Mouse (Mus musculus) heart, postnatal 14 days (tissue): ENCODE results near the gene Gsdma3. TPM values are rescaled to one million over a fixed set of nuclear protein-coding genes. Genes with fewer than 3 reads are reported as not detected.
"Not testable (repeated sequence)": the region's sequence is repeated elsewhere in the genome, so short reads cannot be mapped to it uniquely, and the experiment has no call there.

Experiments
- DNase-seq, 2 experiments: peaks; one replicate each; pipeline ENCODE4 v3.0.0; 2021 to 2022
- intact Hi-C: fragments of 180-260 bp; cut with DNase I; formaldehyde crosslinking; loops from one replicate; pipeline ENCODE4 v1.15.1; 2025
- total RNA-seq, 2 experiments: library from RNA; stranded (reverse); gene quantifications; 2 replicates each; pipeline ENCODE4 v1.2.3; 2021

Gsdma3 gene
- total RNA-seq, 2 experiments from 2014 or later = 4.4 to 4.5 TPM

DNA sequence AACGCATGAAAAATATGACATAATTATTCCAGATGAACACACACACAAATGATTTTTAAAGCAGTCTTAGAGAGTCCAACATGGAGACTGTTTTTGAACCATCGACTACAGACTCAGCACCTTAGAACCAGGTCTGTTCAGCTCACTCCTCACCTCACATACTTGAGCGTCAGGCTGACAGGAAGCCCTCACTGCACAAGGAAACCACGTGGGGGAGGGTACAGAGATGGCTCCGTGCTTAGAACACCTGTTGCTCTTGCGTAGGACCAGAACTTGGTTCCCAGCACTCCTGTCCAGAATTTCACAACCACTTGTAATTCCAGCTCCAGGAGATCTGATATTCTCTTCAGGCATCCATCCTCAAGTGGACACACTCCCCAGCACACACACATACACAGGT, 31.1 kb upstream of the Gsdma3 start:
- intact Hi-C loops = loop anchor here (5.0 kb wide), 1 partner anchor 138 kb away; no protein-coding TSS in a partner anchor
- DNase-seq = no peak

- no peak for DNase-seq
- intact Hi-C loops = loop anchor here (5.0 kb wide), 1 partner anchor 138 kb away; no protein-coding TSS in a partner anchor
Measured at GRCm38 (mm10) chr11:98595473-98595872, 30.7 kb upstream of the Gsdma3 start.

GRCm38 (mm10) chr11:98595955-98596354, 30.2 kb upstream of the Gsdma3 start:
- no peak for DNase-seq
- intact Hi-C loops = loop anchor here (1.0 to 5.0 kb wide), 2 partner anchors 41 to 139 kb away; no protein-coding TSS in a partner anchor

DNA sequence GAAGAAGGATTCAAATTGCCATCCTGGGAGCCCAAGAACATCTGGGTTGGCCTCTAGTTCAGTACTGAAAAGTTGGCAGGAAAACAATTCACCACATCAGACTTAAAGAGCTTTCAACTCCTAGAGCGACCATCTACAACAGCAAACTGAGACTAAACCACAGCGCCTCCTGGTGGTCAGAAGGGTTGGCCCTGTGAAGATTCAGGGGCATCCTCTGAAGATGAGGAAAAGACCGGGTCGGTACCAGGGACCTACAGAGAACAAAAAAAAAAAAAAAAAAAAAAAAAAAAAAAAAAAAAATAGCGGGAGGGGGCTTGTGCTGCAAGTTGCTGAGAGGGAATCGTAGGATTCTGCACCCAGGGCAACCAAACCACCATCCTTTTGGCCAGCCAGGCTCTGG, 28.8 kb upstream of the Gsdma3 start:
- intact Hi-C loops = loop anchor here (5.0 kb wide), 1 partner anchor 140 kb away; no protein-coding TSS in a partner anchor
- peak; percentile 60 to 76 for DNase-seq

DNA sequence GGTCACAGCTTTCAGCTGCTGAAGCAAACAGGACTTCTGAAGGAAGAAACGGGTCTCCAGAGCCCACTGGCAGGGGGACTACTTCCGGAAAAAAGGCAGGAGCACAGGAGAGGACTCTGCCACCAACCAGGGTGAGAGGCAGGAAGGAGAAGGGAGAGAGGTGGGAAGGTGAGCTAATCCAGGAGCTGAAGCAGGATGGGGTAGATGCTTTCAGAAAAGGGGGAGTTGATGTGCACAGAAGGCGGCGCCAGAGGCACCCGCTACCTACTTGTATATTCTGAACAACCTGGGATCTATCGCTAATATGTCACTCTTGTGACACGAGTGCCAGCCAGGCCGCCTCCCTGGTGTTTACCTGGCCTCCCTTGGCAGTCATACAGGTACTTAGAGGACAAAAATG, 28.2 kb upstream of the Gsdma3 start, which contains the start of gene Lrrc3c:
Lrrc3c (plus strand) TSS at position 301 of the 400 bp plus-strand sequence.
- intact Hi-C loops = loop anchor here (5.0 kb wide), 1 partner anchor 141 kb away; no protein-coding TSS in a partner anchor
- no peak for DNase-seq

DNA sequence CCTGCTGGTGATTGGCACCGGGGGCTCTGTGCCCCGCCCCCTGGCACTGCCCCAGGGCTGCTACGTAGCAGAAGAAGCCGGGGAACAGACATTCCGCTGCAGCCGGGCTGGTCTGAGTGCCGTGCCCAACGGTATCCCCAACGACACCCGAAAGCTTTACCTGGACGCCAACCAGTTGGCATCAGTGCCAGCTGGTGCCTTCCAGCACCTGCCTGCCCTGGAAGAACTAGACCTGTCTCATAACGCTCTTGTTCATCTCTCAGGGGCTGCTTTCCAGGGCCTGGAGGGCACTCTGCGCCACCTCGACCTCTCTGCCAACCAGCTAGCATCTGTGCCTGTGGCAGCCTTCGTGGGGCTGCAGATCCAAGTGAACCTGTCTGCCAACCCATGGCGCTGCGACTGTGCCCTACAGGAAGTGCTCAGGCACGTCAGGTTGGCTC, 27.3 kb upstream of the Gsdma3 start:
- no peak for DNase-seq
- intact Hi-C loops = loop anchor here (5.0 kb wide), 1 partner anchor 142 kb away; no protein-coding TSS in a partner anchor

DNA sequence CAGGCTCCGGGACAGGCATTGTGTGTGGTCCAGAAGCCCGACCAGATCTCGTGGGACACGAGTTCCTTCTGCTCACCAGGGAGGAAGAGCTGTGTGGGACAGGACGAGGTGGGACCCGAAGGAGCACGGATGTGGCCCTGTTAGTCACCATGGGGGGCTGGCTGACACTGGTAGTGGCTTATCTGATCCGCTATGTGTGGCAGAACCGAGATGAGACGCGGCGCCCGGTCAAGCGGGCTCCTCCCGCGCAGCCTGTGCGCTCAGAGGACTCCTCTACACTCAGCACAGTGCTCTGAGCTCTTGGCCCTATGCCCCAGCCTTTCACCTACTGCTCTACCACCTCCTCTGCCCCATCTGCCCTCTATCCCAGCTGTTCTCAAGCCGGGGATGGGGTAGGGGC, 26.9 kb upstream of the Gsdma3 start:
- intact Hi-C loops = loop anchor here (5.0 kb wide), 1 partner anchor 142 kb away; no protein-coding TSS in a partner anchor
- DNase-seq = no peak

- no peak for DNase-seq
Measured at GRCm38 (mm10) chr11:98602090-98602690, 24.0 kb upstream of the Gsdma3 start.

GRCm38 (mm10) chr11:98603953-98604352, 22.2 kb upstream of the Gsdma3 start:
- intact Hi-C loops = no loop called here
- no peak for DNase-seq

More at GRCm38 (mm10) chr11:98602090-98602690, 24.0 kb upstream of the Gsdma3 start:
- intact Hi-C loops = no loop called here

GRCm38 (mm10) chr11:98604911-98605310, 21.2 kb upstream of the Gsdma3 start:
- intact Hi-C loops = loop anchor here (1.0 to 5.0 kb wide), 2 partner anchors 53 to 67 kb away; no protein-coding TSS in a partner anchor

GRCm38 (mm10) chr11:98606763-98607162, 19.4 kb upstream of the Gsdma3 start:
- no peak for DNase-seq
- intact Hi-C loops = loop anchor here (5.0 kb wide), 1 partner anchor 66 kb away; no protein-coding TSS in a partner anchor

More at GRCm38 (mm10) chr11:98604911-98605310, 21.2 kb upstream of the Gsdma3 start:
- DNase-seq = not testable (repeated sequence)

DNA sequence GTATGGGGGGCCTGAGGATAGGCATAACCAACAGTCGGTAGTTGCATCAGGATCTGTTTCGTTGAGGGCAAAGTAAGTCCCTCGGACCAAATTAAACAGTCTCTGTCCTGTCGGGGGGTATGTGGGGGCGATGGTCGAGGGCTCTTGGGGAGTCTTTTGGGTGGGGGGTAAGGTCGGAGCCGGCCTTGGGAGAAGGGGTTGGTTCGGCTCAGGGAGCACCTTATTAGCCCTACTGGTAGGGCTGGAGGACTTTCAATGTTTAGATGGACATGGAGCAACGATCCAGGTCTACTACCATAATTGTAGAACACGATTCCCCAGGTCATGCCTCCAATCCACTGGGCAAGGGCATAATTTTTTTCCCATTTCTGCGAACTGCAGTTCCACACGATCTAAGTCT, 5.4 kb upstream of the Gsdma3 start:
- intact Hi-C loops = no loop called here
- no peak for DNase-seq

- DNase-seq, intact Hi-C loops: not testable (repeated sequence)
Measured at GRCm38 (mm10) chr11:98623981-98624380, 2.2 kb upstream of the Gsdma3 start.

- intact Hi-C loops, DNase-seq: not testable (repeated sequence)
Measured at GRCm38 (mm10) chr11:98624381-98624780, 1.8 kb upstream of the Gsdma3 start.

GRCm38 (mm10) chr11:98628706-98629105, 2.5 kb downstream of the Gsdma3 start:
- no peak for DNase-seq
- intact Hi-C loops = no loop called here

- DNase-seq = no peak
- intact Hi-C loops = no loop called here
Measured at GRCm38 (mm10) chr11:98630646-98631045, 4.5 kb downstream of the Gsdma3 start.

DNA sequence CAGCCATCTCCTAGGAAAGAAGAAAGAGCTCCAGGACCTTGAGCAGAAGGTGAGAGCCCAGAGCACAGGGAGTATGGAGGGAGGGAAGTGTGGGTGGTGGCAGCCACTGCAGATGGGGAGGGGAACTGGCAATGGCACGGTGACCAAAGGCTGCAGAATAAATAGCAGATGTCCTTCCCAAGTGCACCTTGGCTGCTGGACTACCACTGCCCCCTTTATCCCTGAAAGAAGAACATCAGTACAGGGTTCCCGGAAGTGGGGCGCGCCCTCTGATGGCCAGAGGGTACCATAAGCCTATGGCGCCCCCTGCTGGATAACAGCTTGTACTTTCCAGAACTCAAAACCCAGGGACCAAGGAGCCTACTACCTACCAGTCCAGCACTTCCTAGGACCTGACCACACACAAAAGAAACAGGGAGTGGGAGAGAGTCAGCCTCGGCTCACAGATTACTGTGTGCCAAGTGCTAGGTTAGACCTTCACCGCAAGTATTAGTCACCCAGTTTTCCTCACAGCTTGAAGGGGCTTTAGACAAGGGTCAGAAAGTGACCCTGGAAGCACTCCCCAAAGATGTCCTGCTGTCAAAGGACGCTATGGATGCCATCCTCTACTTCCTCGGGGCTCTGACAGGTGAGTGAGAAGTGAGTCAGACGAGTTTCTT, 9.3 kb downstream of the Gsdma3 start:
- DNase-seq = peak in 1 of 2 experiments; percentile 15
- intact Hi-C loops = not testable (repeated sequence)

DNA sequence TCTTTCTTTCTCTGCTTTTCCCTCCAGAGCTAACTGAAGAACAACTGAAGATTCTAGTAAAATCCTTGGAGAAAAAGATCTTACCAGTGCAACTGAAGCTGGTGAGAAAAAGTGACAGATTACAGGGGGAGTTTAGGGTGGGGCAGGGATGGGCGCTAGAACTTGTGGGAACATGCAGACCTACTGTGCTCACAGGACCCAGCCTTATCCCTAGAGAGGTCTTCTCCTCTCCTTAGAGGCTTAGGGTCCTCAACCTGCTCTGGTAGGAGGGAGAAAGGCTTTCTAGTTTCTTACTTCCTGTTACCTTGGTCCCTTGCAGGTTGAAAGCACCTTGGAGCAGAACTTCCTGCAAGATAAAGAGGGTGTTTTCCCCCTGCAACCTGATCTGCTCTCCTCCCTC, 11.3 kb downstream of the Gsdma3 start:
- intact Hi-C loops = no loop called here
- no peak for DNase-seq

GRCm38 (mm10) chr11:98640091-98640490, 13.9 kb downstream of the Gsdma3 start:
- no peak for DNase-seq
- intact Hi-C loops = no loop called here

GRCm38 (mm10) chr11:98644757-98645156, 18.6 kb downstream of the Gsdma3 start:
- intact Hi-C loops = no loop called here
- no peak for DNase-seq

DNA sequence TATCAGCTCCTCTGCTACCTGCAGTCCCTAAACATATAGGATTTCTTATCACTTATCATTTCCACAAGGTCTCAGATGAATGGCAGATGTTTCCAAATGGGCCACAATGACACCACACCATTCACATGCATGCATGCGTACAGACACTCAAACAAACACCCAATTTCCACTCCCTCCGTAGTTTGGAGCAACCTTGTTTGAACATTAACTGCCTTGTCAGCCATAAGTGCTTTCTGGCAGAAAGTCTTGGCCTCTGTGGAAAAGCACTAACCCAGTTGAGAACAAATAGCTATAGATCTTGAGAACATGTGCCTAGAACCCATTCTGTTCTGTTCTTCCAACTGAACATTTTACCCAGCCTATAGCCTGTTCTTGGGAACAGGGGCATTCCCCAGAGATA, 19.8 kb downstream of the Gsdma3 start:
- no peak for DNase-seq
- intact Hi-C loops = no loop called here
